Mouse (Mus musculus): ENCODE data around the gene Dync1h1.

GRCm38 (mm10) chr12:110667466-110668077 is 66.3 kb downstream of the Dync1h1 start:
- TF ChIP-seq CTCF (IDR thresholded peaks at IDR 0.05; ENCODE audit: extremely low read depth, insufficient read depth, insufficient read length, insufficient replicate concordance) (no peak), POLR2A (IDR thresholded peaks at IDR 0.05; ENCODE audit: low read depth, low read length) (no peak)
